Mouse (Mus musculus) right cerebral cortex, postnatal 4 days (tissue): ENCODE measurements around the gene Pilra.

ENCODE experiments used
- DNase-seq: peaks from one replicate; pipeline ENCODE4 v3.0.0-alpha.2; 2022

The Pilra gene

DNA sequence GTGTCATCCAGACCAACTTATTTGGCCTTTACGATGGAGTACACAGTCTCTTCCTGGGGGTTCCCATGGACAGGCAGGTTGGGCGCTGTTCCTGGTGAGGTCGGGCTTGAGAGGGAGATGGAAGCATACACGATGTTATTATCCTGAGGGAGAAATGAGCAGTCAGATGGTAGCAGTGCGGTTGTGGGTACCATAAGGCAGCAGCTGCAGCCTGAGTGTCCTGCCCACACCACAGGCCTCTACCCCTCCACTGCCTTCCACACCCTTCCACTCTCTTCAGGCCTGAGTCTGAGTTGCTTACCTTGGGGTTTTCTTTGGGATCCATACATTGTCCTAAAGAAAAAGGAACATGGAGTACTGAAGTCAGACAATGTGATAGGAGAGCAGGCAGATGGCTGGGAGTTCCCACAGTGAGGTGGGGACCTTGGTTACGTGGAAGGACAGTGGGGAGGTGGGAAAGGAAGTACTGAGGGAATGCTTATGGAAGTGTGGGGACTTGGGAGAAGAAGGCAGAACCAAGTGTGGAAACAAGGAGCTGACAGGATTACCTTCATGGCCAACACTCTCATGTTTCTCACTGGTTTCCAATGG lies 12.5 kb downstream of the Pilra start:
- no peak for DNase-seq

DNA sequence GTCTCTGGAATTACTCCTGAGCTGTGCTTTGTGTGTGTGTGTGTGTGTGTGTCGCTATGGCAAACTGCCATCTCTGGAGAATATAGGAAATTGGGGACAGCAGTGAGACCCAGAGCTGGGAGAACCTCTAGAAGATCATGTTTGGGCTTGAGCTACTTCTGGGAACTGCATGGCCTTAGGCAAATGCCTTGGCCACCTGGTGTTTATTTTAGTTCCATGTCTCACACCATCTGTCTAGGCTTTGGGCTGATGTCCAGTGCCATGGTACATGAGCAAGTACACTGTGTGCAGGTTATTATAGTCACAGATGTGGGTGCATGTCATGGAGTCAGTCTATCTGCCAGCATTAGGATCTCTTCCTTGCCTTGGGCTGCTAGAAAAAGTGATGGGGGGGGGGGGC lies 13.5 kb downstream of the Pilra start:
- no peak for DNase-seq

DNA sequence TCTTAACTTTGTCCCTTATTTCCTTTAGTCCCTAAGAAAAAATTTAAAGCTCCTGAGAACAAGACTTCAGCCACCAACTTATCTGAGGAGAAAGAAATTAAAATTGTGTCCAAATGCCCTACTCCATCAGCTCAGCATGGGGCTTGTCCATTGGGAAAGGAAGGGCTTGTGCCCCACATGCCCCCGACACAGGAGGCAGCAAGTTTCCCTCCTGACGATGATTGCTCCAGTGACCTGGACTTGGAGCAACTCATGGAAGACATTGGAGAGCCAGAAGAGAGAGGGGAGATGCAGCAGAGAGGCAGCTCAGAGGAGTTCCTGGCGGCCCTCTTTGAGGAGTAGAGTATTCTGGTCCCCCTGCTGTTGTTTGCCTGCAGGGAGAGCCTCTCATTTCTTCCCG lies 14.0 kb downstream of the Pilra start:
- DNase-seq, result no peak

DNA sequence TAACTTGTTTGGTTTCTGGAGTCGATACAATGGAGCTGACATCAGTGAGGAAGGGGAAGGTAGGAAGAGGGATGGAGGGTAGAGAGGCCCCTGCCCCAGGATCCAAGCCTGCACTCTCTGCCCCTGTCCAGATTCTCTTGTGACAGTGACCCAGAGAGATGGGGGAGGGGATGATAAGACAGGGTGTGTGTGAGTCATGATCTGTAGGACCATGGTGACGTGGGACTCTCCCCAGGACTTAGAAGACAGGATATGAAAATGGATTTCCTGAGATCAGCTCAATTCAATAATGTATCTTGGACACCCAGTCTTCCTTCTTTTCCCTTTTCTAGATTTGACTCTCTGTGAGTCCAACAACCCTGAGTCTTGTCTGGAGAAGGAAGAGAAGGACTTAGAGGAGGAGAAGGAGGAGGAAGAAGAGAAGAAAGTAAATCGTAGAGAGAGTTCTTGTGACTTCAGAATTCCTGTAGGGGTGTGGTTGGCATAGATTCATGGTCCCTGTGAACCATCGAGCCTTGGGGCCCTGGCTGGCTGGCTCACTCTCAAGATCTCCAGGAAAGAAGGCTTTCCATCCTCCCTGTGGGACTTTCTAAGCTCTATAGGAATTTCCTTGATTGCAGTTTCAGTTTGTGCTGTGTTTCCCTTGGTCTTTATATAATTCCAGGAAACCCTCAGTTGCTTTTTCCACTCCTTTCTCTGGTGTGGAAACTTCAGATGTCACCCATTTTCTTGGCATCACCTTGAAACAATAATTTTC lies 18.4 kb downstream of the Pilra start:
- no peak for DNase-seq

DNA sequence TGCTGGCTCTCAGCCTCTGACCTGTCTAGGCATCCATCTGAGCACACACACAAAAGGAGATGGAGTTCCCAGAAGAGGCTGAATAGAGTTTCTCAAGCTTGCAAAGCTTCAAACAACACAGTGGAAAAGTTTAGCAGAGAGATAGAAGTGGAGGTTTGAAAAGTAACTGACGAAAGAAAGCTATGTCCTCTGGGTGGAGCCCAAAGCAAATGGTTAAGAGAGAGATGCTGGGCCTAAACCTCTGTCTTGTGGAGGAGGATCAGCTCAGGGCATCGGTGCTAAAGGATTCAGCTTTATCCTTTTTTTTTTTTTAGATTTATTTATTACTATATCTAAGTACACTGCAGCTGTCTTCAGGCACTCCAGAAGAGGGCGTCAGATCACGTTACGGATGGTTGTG lies 27.8 kb downstream of the Pilra start:
- DNase-seq, result no peak

DNA sequence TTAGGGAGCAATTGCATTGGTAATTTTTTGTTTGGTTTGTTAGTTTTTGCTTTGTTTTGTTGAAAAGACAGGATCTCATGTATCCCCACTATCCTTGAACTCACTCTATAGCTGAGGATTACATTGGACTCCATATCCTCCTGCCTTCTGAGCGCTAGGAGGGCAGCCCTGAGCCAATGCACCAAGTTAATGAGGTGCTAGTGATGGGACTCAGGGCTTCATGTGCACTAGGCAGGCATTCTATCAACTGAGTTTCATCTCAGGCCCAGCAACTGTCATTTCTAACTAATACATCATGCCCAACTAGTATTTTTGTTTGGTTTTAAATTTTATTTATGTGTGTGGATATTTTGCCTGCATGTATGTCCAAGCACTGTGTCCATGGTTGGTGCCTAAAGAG lies 29.9 kb downstream of the Pilra start:
- DNase-seq, result no peak

DNA sequence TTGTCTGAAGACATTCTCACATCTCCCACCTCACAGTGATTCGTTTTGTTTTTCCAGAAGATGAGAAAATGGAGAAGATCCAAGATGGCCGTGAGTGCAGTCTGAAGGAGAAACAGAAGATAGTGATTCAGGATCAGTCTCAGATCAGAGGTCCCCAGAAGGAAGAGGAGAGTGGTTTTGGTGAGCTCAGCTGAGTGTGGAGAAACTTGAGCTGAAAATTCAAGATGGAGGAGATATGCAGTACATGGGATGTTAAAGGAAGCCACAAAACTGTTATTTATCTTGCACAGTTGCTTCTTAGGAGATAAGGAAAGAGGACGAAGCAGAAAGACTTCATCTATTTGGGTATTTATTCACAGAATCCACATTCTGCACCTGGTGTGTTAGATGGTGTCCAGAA lies 35.2 kb downstream of the Pilra start:
- DNase-seq, result no peak

DNA sequence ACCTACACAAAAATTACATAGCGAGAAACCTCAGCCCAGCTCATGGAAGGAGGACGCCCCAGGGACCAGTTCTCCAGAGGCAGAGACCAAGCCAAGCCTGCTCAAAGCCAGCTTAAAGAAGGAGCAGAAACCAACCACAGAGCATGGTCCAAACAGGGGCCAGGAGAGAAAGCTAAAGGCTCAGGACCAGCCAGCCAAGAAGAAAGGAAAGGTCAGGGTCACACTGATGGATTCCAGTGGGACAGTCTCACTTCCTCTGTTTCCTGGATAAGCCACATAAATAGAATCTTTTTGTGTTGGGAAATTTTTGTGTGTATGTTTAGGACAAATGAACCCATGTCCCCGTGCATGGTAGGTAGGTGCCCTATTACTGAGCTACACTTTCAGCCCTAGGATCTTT lies 39.5 kb downstream of the Pilra start:
- DNase-seq, result no peak

DNA sequence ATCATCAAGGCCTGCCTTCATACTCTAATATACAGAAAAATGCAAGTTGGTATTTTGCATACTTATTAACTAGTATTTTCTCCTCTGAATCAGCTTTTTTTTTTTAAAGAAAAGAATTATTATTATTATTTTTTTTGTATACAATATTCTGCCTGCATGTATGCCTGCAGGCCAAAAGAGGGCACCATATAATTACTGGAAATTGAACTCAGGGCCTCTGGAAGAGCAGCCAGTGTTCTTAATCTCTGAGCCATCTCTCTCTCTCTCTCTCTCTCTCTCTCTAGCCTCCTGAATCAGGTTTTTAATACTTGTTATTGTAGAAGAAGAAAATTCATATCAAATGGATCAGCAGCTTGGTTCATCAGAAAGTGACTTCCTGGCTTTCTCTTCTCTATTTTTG lies 44.5 kb downstream of the Pilra start:
- no peak for DNase-seq

DNA sequence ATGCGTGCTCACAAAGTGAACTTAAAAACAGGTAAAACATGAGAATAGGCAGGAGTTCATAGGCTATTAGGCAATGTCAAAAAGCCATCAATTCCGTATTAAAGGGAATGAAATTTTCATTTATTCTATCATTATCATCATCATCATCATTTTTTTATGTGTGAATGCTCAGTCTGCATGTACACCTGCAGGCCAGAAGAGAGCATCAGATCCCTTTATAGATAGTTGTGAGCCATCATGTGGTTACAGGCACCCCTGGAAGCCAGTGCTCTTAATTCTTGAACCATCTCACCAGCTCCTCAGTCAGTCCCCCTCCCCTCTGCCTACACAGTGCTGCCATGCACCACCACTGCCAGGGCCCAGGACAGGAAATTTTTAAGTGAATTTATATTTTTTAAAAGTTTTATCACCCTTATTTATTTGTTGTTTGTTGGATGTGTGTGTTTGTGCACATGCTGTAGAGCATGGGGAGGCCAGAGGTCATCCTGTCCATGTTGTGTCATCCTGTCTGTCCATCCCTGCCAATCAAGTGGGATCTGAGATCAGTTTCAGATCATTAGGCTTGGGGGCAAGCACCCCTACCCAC lies 47.0 kb downstream of the Pilra start:
- no peak for DNase-seq

DNA sequence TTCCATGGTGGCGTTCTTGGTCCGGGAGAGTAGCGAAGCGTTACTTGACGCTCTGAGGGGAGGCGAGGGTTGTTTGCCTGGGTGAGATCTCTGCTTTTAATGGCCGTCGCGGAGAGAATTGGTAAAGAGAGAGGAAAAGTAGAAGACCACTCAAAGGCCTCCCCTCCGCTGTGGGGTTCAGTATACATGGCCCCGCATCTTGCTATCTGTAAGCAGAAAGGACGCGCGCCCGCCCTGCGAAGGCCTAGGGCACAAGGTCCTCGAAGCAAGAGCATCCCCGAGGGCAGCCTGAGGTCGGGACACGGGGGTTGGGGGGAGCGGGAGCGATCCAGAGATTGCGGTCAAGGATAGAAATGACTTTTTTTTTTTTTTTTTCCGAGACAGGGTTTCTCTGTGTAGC lies 47.9 kb downstream of the Pilra start:
- DNase-seq, result peak; percentile 32

DNA sequence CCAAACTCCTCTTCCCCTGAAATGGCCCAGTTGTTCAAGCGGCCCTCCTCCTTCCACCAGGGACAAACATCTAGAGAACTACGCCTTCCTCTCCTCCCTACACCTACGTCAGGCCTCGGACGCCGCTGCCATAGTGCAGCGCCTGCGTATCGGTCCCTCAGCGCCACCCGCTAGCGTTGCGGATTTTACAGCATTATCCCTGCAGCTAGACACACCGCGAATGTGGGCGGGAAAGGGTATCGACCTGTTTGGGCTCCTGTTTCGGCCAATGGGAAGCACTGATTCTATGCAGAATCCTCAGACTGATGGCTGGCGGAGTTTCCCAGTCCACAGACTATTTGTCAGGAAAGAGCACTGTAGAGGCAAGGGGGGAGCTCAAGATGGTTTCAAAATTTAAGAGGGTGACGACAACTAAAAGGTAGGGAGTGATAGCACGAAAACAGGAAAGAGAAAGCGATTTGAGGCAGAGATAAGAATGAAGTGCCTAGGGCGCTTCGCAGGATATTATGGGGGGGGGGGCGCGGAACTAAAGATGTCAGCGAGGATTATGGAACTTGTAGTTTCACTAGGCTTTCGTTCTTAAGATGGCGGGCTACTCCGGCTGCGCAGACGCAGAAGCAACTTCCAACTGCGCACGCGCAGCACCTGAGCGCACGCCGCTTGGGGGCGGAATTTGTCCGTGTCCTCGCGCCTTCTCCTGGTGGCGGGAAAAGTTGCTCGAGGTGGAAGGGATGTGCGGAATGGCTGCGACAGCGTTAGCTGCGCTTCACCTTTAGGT lies 48.7 kb downstream of the Pilra start, which contains the start of the genes Mepce and Zcwpw1:
TSS of gene Mepce (minus strand) at position 505 of the 778 bp plus-strand sequence.
TSS of gene Zcwpw1 (plus strand) at position 648 of the 778 bp plus-strand sequence.
- peak; percentile 97 for DNase-seq

DNA sequence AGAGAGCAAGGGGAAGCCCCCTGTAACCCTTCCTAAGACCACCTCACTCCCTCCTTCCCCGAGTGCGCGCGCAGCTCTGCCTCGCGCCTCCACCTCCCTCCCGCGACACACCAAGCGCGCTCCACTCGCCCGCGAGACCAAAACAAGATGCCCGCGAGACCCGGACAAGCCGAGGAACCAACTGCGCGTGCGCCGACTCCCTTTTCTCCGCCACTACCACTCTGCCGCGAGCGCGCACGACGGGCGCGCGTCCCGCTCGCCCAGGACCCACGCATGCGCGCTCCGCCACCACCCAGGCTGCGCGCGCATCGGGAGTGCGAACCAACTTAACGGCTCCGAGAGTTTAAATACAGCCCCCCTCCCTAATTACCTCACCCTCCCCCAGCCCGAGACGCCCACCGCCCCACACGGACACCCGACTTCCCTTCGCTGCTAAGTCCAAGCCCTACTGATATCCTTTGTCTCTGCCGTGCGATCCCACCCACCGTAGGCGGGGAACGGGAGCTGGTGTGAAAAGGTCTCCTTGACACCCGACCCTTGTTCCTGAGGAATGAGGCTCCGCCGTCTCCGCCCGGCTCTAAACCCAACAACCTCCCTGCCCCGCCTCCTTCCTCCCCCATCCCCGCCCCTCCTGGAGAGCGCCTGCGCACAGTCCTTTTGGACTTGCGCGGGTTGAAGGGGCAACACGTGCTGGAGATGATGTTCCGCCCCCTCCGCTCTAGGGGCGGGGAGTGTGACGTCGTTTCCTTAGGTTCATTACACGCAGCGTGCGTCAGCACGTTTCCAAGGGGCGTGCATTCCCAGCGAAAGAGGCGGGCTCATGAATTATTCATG lies 49.8 kb downstream of the Pilra start:
- peak; percentile 100 for DNase-seq

DNA sequence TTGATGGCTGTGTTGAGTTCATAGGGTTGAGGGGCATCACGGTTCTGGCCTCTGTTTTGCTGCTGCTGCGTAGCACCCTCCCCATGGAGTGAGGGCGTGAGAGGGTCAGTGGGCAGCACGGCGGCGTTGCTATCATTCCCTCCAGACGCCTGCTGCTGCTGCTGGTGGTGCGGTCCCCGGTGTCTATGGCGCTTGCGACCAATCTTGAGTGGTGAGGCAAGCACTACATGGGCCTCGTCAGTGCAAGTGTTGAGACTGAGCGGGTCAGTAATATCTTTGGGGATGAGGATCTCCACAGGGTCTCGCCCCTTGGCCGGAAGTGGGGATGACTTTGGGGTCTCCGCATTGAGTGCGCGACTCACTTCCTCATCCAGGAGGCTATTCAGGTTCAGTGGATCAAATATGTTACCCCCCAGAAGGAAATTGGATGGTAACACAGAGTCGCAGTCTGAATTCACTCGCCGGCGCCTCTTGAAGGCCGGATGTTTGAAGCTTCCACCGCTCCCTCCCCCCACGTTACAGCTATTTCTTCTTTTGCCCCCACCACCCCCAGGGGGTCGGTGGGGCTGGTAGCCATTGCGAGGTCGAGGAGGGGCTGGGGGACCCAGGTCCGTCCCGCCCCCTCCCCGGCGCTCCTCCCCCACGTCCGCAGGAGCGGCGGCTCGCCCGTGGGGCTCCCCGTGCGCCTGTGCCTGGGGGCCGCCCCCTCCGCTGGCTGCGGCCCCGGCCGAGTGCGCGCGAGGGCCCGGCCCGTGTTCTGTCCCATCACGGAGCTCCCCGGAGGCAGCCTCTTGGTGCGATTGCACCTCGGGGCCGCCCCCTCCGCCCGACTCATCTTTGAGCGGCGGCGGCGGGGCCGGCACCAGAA lies 50.7 kb downstream of the Pilra start:
- no peak for DNase-seq

DNA sequence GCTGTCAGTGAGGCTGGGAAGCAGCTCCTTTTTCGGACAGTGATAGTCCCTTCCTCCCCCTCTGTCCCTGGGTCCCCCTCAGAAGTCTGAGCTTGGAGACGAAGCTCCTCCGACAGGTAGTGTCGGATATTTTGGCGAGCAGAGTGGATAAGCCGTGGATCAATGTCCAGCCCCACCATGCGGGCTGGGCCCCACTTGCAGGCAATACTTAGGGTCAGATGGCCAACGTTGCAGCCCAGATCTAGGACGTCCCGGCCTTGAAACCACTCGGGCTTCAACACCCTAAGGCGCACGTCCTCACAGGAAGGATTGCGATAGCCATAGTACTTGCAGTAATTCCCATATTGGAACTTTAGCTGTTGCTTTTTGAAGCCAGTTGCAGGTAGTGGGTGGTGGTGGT lies 51.5 kb downstream of the Pilra start:
- DNase-seq, result no peak

DNA sequence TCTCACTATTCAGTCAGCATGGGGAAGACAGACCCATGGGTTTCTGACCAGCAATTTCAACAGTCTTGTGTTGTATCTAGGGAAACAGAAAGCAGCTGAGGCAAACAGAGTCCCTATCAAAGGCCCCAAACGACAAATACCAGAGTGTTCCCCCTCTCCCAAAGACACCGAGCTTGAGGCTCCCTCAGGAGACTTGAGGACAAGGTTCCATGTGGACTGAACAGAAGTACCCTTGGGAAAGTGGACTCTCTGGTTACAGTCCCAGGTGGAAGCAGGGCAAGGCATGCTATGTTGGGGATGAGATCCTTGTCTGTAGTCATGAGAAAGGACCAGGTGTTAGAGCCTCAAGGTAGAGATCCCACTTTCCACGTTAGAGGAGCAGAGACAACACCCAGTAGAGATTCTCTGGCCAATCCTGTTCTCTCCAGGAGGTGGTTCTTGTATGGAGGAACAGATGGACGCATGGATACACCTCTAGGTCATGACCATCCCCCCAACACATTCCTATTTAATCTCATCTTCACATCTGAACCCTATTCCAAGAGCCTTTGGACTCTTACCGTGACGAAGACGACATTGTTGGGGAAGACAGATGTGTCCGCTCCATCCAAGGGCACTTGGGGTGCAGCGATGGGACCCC lies 52.1 kb downstream of the Pilra start:
- DNase-seq, result no peak

DNA sequence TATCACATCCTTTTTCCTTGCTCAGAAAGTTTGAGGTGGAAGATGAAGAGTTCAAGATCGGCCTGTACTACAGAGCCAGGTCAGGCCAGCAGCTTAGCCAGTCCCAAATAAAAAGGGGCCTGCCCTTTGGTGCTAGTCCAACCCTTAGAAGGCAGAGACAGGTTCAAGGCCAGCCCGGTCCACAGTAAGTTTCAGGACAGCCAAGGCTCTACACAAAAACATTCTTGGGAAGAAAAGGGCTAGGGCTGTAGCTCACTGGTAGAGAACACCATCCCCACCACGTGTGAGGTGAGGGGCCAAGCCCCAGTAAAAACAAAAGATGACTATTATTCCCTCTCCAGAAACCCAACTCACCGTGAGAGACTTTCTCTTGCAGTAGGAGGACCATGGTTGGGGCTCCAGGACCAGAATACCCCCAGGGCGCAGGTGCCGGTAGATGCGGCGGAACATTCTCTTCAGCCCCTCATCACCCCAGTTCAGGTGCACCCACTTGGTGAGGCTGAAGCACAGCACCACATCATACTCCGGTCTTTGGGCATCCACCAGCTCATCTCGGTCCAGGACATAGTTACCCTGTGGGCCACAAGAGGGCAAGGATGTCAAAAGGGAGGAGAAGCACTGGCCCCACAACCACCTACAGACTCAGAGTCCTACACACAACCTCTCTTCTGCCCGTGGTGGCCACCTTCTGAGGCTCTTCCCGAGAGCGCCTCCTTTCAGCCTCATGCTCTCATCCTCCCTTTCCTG lies 53.1 kb downstream of the Pilra start:
- no peak for DNase-seq

DNA sequence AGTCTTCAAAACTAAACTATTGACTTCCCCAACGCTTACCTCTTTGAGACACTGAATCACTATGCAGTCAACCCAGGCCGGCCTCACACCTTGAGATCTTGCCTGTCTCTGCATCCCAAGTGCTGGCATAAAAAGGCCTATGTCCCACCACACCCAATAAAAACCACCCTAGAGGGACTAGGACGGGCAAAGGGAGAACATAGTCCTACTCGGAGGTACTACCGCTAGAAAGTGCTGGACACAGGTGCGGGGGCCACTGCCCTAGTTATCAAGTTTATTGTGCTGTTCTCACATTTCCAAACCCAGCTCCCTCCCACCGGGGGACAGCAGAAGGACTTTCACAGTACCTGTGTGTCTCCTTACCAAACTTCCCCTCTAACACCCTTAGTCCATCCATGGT lies 54.4 kb downstream of the Pilra start:
- DNase-seq, result no peak

DNA sequence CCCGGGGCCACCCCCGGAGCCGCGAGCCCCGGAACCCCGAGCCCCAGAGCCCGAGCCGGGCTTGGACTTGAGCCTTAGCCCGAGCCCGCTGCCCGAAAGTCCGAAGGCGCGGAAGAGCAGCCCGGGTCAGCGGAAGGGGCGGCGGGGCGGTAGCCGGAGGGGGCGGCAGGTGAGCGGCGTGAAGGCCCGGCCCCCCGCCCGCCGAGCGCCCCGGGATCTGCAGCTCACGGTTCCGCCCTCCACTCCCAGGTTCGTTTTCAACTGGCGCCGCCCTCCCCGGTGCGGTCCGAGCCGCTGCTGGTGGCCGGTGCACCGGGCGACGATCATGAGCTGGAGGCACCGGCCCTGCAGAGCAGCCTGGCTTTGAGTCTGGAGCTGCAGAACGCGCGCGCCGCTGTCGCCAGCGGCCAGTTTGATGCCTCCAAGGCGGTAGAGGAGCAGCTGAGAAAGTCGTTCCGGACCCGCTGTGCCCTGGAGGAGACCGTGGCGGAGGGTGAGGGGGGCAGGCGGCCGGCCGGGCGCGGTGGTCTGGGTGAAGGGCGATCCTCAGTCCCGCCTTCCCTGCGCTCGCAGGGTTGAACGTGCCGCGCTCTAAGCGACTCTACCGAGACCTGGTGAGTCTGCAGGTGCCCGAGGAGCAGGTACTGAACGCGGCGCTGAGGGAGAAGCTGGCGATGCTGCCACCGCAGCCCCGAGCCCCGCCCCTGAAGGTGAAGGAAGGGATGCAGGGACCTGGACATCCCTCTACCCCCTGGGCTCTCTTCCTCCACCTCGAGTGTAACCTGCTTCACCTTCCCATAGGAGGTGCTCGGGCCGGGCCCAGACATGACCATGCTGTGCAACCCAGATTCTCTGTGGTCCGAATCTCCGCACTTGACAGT lies 56.8 kb downstream of the Pilra start:
- DNase-seq, result no peak
